Mouse (Mus musculus) mature B cell (primary cell): Measurements from ENCODE around the gene Wwox.

Experiments used
- in situ Hi-C: fragments of 300-500 bp; cut with MboI; formaldehyde crosslinking; loops from 2 replicates; pipeline ENCODE4 v1.14.3; 2019

Wwox gene

DNA sequence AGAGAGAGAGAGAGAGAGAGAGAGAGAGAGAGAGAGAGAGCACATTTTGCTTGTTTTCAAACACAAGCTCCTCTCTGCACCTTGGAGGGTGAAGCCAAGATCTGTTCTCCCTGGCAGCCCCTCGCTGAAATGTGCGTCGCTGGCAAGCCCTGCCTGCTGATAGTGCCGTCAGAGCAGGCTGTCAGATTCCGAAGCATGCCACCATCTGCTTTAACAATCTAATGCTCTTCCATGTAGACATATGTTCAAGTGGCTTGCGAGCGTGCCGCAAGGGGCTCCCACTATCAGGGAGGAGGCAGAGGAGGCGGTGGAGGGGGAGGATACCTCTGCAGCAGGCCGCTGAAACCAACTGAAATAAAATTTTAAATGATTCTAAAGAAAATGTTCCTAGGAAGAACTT lies 714.6 kb downstream of the Wwox start:
- in situ Hi-C loops = no loop called here

DNA sequence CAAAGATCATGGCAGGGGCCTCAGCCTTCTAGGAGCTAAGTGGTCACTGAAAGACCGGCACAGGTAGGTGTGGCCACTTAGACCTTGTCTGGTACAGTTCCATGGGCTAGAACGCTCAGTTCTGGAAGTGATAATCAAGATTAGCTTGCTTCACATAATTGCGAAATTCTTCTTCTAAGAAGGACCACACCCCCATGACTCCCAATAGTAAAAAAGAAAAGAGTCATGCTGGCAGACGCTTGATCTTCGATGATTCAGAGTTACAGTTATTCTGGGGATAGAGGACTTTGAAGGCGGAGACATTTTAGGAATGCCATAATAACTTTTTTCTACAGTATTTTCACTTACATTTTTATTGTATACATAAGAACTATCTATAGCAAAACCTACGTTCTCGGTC lies 716.7 kb downstream of the Wwox start:
- in situ Hi-C loops = no loop called here

DNA sequence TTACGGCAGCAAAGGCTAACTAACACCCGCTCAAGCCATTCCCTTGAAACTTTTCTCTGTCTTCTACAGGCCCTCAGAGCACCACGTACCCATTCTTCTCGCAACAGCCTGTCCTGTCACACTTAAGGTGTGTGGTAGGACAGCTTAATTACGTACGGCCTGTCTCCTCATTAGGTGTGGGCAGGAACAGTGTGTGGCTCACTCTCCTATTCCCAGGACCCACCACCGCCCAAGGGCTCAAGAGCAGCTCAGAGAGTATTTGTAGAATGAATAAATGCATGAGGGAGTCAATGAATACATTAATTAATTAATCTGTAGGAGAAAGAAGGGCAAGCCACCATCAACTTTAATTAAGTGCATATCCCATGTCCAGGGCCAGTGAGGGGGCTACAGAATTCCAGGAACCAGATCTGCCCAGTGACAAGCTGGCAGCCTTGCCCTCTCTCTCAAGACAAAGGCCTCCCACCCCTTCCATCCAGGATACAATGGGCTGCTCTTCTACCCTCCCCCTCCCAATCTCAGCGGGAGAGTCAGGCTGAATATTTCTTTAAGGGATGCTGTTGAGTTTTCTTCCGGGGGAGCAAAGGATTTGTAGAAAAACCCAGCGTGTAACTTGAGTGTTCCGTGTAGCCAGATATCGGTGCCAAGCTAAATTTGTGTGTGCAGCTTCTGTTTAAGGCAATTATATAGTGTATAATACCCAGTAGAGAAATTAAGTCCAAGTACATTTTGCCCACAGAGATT lies 718.7 kb downstream of the Wwox start:
- in situ Hi-C loops = no loop called here

DNA sequence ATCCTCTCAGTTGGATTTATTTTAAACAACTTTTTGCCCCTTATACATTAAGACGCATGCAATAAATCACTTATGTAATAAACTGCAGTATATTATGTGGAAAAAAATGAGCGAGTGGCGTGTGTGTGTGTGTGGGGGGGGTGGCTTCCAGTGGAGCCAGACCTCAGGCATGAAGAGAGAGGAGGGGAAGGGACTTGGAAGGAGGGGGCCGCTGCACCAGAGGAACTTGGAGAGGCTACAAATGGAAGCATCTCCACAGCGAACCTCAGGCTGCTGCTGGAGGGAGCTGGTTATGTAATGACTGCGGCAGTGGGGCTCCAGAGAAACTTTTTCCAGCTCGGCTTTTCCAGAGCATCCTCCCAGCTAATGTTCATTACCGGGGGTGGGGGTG lies 719.3 kb downstream of the Wwox start:
- in situ Hi-C loops = no loop called here

DNA sequence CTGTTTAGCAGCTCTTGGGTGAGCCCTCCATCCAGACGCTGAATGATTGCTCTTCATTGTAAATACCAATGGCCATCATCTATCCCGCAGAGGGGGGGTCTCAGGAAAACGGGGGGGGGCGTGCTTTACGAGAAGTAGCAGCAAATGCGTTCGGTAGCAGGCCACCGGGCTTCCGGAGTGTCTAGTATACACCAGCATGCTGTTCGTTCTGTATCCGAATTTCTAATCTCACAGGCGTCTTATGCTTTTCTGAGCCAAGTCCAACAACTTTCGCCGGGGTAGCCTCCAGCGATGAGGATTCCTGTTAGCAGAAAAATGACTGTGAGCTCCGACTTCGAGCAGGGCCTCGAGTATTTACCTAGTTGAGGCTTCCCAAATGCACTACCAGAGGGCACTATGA lies 719.8 kb downstream of the Wwox start:
- in situ Hi-C loops = no loop called here

DNA sequence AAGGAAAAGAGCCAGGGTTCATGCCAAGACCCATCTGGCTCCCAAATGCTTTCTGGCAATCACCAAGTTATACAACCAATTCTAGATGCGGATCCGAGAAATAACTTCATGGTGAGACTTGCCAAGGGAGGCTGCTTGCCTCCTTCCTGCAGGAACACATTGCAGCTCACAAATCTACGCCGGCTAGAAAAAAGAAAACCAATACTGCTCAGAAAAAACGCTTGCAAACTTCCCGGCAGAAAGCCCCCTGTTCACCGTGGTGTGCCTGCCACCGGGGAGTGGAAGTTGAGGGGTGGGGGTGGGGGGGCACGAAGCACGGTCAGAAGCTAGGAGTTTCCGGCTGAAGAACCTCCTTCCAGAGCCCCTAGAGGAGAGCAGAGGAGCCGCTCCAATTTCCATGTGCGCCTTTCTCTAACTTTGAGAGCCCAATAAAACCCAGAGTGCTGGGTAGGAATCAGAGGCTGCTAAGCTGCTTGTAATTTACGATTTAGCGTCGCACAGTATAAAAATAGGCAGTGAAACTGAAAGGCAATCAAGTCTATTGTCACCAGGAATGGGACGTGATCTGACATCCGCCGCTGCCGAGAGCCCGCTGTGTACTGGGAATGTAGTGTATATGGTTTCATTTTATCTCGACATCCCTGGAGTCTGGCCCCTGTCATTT lies 720.4 kb downstream of the Wwox start:
- in situ Hi-C loops = no loop called here

DNA sequence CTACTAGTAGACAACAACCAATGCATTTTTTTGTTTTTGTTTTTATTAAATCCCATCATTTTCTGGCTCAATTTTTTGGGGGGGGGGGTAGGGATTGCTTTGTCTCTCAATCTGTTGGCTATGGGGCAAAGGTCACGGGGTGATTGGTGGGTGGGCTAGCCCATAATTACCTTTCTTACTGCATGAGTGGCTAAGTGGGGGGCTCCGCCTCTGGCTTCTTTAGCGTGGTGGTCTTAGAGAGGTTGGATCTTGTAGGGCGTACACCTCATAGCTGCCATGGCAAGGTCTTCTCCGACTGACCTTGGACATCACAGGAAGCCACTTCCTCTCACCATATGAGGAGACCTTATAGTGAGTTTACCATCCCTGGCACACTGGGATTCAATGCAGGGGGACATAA lies 721.0 kb downstream of the Wwox start:
- in situ Hi-C loops = no loop called here

DNA sequence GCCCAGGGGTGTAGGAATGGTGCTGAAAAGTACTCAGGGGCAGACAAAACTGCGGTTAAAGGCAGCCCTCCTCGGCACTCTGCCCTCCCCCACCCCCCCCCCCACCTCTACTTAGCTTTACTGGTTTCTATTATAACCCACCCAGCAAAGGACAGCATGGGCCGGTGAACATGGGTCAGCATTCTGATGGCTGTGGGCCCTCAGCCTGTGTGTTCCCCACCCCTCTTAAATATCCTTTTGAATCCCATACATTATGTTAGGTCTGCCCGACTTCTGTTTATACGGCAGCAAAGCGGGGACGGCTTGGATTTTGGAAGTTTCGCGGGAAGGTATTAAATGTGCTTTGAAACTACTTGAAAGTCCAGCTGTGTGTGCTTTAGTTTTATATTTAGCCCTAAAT lies 722.1 kb downstream of the Wwox start:
- in situ Hi-C loops = no loop called here

DNA sequence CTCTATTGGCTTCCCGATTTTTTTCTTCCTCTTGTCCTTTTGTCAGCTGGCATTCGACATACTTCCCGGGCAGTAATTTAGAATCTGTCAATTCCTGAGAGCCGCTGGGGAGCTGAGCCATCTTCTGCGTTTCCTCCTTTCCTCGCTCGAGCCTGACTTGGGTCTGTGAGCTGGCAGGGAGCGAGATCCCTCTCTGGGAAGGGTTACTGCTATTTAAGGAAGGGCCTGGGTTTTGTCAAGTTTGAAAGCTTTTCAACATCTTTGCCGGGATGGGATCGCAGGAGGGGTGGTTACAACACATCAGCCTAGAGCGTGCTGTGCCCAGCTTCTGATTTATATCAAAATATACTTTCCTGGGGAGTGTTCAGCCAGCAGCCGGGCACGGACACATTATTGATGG lies 725.4 kb downstream of the Wwox start:
- in situ Hi-C loops = no loop called here

DNA sequence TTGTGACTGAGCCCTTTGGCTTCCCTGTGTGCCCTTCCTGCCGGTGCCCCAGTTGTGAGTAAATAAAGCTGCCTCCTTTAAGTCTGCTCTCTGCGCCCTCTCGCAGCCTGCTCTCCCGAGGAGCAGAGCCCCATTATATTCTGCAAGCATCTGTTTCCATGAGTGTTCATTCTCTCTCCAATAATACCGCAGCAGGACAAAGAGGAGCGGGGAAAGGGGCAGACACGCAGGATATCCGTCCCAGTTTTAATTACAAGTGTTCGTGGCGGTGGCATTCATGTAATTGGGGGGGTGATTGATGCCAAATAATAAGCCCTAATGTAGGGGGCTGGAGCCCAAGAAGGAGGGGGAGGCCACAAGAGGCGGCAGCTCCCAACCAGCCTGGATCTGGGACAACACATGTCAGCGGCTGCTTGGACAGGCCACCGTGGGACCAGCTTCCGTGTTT lies 734.2 kb downstream of the Wwox start:
- in situ Hi-C loops = no loop called here

DNA sequence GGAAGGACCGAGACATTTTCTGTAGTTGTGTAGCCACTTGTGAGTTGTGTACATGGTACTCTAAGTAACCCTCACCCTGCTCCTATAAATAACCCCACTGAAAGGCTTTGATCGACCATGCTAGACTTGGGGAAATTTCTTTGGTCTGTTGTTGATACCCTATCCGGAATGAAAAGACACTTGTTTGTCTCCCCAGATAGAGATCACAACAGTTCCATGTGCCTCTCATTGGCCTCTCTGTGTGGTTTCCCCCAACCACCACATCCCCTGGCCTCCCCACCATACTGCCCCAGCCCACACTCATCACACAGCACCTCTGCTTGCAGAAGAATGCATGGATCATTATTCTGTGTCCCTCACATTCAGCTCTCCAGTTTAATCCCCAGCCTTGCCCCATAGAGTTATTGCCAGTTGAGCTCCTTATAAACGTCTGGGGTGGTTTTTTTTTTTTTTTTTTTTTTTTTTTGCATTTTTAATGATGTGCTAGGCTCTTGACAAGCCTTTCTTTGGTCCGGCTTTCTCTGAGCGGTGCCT lies 746.0 kb downstream of the Wwox start:
- in situ Hi-C loops = no loop called here

DNA sequence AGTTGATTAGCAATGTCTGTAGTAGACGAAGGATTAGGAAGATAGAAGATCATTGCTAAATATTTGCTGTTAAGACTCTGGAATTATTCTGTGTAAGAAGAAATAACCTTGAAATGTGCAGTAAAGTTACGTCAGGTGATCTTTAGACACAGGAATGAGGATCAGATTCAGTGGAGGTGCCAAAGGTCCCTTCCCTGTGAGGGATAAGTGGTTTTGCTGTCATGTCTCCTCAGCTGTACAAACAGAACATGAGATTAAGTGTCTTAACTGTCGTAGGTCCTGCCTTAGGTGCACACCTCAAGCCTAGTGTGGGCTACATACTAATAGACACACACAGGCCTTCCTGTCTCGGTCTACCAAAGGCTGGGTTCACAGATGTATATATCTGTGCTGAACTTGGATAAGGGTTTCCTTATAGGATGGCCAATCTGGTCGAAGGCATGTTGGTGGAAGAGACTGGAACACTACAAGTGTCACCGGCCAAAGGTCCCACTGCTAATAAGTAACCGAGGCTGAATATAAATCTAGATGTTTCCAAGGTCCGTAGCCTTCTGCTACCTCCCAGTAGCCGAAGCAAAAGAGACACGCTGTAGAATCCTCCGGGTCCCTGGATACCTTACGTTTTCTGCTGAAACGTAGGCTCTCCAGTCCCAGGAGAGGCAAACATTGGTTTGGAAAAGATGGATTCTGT lies 746.8 kb downstream of the Wwox start:
- in situ Hi-C loops = no loop called here

DNA sequence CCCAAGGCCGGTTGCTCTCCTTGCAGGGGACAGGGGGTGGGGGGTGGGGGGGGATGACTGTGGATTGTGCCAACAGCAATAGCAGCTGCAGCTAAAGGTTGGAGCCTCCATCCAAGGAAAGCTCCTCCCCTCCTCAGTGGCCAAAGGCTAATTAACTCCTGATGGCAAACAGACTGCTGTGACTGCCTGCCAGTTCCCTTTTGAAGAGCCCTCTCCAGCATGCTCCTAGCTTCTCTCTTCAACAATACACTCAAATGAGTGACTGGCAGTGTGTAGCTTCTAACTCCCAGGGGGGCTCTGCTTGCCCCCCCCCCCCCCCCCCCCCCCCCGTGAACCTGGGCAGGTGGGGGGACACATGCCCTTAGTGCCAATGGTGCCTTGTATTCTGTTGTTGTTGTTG lies 747.4 kb downstream of the Wwox start:
- in situ Hi-C loops = no loop called here

DNA sequence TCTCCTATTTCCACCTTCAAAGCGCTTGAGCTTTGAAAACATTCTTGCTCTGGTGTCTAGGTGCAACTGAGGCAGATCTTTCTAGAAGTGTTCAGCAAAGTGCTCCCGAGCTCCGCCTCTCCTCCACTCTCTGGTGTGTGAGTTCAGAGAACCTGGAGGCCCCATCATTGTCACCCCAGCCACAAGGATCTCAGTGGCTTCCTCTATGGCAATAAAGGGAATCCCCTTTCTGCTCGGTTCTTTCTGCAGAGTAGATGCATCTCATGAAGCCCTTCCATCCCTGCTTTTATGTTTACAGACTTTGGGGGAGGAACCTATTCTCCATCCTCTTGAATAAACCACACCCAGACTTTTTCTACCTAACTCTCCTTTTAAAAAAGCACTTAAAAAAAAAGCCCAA lies 749.0 kb downstream of the Wwox start:
- in situ Hi-C loops = no loop called here

DNA sequence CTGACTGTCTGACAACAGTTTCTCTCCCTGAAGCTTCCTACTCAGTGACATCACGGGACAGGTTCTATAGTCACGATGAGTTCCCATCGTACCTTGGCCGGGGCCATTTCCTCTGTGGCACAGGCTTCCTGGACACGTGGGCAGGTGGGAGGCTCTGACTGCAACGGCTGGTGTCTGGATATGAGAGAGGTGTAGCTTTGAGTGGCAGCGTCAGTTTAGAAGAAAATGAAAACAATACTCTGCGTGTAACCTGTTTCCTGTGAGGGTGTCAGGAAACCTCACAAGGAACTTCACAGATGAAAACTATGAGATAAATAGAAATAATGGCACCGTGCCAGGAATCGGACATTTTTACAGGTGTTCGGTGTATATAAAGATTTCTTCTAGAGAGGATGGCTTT lies 750.4 kb downstream of the Wwox start:
- in situ Hi-C loops = no loop called here

DNA sequence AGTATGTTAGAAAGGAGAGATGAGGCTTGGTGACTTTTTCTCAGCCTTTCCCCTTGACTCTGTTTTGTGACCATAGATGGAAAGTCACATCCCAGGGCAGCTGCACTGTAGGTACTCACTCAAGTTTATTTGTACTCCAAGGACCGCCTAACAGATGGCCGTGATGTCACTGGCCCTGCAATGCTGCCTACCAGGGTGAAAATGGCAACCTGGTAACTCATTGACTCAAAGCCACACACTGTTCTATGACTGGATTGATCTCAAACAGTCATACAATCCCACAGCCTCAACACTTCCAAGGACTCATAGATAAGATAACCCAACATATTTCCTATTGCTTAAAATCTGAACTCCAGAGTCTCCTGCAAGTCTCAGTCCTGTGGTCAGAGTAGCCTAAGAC lies 754.3 kb downstream of the Wwox start:
- in situ Hi-C loops = no loop called here

DNA sequence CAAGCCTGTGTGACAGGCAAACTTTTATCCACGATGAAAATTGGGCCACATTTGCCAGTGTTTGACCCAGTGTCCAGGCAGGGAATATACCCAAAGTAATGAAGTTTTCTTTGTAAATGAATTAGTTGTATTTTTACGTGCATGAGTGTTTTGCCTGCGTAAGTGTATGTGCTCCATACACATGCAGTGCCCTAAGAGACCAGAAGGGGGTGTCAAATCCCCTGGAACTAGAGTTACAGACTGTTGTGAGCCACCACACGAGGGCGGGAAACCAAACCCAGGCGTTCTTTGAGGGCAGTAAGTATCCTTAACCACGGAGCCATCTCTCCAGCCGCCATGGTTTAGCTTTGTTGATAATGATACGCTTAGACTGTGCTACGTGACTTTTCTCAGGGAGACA lies 755.9 kb downstream of the Wwox start:
- in situ Hi-C loops = no loop called here

DNA sequence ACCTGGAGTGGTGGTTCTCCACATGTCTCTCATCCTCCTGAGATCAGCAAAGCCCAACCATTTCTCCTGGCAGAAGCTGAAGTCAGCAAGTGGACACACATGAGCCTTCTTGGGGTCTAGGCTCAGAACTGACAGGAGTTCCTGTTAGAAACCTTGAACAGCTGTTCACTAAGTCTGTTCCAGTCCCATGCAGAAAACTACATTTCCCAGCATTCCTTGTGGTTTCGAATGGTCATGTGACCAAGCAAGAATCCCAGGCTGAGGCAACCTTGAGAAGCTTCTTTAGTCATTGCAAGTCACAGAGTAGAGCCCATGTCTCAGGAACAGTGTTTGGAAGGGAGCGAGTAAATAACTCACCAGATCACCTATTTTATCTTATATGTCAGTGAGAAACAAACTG lies 757.4 kb downstream of the Wwox start:
- in situ Hi-C loops = no loop called here

DNA sequence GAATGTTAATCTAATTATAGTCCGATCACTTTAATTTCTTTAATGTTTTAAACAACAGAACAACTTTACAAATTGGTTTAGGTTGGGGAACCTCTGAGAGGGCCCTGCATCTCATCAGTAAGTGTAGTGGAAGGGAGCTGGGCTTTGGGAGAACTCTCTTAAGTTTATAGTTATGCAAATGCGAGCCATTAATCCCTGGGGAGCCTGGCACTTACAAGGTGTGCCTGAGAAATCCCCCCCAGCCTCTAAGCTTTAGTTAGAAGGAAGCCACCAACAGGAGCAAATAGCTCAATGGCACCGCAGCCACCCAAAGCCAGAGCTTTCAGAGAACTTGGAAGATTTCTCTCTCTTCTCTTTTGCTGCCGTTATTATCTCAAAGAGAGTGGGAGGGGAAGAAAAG lies 759.7 kb downstream of the Wwox start:
- in situ Hi-C loops = no loop called here

DNA sequence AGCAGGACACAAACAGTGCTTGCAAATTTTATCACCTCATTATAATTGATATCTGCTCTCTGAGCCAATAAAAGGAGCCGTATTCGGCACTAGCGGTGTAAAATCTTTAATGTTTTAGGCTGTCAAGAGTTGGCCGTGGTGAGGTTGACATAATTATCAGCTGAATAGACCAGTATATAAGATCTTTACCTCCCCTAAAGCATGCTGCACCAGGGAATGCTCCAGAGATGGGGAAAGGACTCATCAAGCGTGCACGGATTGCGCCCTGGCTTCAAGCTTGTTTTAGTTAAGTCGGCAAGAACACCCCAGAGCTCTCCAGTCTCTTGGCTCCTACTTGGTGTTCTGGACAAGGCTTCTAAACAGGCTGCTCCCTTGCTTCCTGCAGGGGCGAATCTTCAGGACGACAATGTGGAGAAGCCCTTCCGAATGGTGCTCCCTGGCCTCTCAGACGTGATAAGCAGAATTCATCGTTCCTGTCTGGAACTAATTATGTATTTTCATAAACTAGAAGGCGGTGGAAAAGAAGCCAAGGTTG lies 760.2 kb downstream of the Wwox start:
- in situ Hi-C loops = no loop called here

DNA sequence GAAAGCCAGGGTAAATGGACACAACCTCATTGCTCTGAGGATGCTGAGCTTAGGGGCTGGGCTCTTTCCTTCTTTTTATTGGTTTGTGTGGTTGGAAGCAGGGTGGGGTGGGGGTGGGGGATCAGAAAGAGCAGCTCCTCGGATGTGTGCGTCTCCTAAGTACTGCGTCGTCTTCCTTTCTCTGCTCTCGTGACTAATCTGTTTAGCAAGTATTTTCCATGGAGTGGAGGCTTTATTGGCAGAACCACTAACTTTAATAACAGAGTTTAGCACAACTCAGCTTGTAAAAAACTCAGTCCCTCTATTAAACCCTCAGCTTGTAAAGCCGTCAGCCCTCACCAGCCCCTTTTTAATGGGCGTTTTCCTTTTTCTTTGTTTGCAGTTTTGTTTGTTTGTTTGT lies 762.3 kb downstream of the Wwox start:
- in situ Hi-C loops = no loop called here

DNA sequence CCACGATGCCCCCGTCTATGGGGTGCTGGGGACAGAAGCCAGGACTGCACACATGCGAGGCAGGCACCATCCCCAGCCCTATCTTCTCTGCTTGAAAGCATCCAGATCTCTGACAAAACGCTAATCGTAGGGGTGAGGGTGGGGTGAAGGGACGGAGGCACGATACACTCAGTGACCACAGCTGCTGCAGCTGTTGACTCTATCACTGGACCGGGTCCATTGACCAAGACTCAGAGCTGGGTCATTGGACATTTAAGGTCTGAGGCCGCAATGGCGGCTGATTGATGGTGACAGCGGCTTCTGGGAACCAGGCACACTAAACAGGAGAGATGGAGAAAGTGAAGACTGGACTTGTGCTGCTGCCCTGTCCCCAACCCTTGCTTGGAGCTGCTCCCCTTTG lies 768.0 kb downstream of the Wwox start:
- in situ Hi-C loops = no loop called here
